Mouse (Mus musculus): ENCODE results near the gene Cga. TPM values are rescaled to one million over a fixed set of nuclear protein-coding genes. Genes with fewer than 3 reads are reported as not detected.

Cga gene
- polyA plus RNA-seq, 1 experiment from 2014 or later, result not detected

DNA sequence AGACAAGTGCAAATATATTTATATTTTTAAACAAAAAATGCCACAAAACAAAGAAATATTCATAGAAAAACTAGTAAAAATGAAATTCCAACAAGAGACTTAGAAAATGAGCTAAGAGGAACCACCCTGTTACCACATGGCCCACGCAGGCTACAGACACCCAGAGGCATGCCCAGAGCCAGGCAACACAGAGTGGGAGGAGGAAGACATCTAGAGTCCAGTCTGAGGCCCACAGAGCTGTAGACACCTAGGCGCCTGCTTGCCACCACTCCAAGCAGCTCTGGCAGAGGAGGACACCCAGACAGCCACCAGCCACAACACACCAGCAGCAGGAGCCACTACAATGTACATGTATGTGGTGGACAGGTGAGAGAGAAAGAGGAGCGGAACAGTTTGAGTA is 34.7 kb upstream of the Cga start:
- H3K9me3 ChIP-seq (ENCODE audit: control insufficient read depth), result no peaks in the 10 kb centered on the region
- H3K27ac ChIP-seq (ENCODE audit: low read depth, low read length), result no peak overlapping the region
- no peak for TF ChIP-seq CTCF (IDR thresholded peaks at IDR 0.05; ENCODE audit: low read depth)
- no peaks in the 10 kb centered on the region for H3K27me3 ChIP-seq (replicated peaks; ENCODE audit: control insufficient read depth, insufficient read depth, low read length)
- no peak overlapping the region for H3K4me2 ChIP-seq (replicated peaks; ENCODE audit: low read depth)
- no peaks in the 10 kb centered on the region; the same call in 1 of the 2 replicates for H3K36me3 ChIP-seq (ENCODE audit: control insufficient read depth, insufficient read depth)
- no peak overlapping the region for H3K9ac ChIP-seq (ENCODE audit: low read depth, low read length)
- H3K4me1 ChIP-seq (replicated peaks; ENCODE audit: control insufficient read depth, insufficient read depth, low read length), result no peaks in the 10 kb centered on the region
- 87% methylated on average over 3 of the region's 3 CpGs for WGBS
- ATAC-seq, result no peak
- no peak overlapping the region for H3K4me3 ChIP-seq (ENCODE audit: low read depth, low read length)

DNA sequence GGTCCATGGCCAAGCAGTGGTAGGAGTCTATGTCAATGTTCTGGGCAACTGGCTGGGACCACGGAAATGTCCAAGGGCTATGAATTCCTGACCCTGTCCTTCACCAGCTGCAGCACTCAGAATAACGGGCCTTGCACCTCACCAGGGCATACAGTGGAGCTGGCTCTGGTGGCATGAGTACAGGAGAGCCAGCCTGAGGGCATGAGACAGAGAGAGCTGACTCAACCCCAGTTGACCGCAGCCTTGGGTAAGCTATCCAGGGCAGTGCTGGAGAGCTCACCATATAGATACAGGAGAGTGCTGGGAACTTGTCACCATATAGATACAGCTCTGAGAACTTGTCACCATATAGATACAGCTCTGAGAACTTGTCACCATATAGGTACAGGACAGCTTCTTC is 34.2 kb upstream of the Cga start:
- Histone ChIP-seq H3K27ac (ENCODE audit: low read depth, low read length) (no peak overlapping the region), H3K4me3 (ENCODE audit: low read depth, low read length) (no peak overlapping the region), H3K27me3 (replicated peaks; ENCODE audit: control insufficient read depth, insufficient read depth, low read length) (no peaks in the 10 kb centered on the region), H3K9ac (ENCODE audit: low read depth, low read length) (no peak overlapping the region), H3K4me2 (replicated peaks; ENCODE audit: low read depth) (no peak overlapping the region), H3K36me3 (ENCODE audit: control insufficient read depth, insufficient read depth) (no peaks in the 10 kb centered on the region; the same call in 1 of the 2 replicates), H3K9me3 (ENCODE audit: control insufficient read depth) (no peaks in the 10 kb centered on the region), H3K4me1 (replicated peaks; ENCODE audit: control insufficient read depth, insufficient read depth, low read length) (no peaks in the 10 kb centered on the region)
- WGBS, result 80% methylated on average over 3 of the region's 3 CpGs
- no peak for TF ChIP-seq CTCF (IDR thresholded peaks at IDR 0.05; ENCODE audit: low read depth)
- no peak for ATAC-seq

DNA sequence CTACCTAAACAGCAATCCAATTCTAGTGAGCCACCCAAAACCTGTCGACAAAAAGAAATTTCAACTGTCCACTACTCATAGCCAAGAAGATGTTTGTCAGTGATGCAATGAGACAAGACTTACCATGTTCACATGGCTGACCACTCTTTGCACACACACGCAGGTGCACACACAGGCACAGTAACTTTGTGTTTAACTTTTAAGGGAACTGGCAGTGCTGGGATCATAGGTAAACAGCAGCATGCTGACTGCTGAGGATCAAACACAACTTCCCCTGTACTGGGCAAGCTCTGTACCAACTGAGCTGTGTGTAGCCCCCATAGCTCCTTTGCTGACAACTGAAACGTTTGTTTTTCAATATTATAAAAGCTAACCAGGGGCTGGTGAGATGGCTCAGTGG is 32.1 kb upstream of the Cga start:
- H3K27me3 ChIP-seq (replicated peaks; ENCODE audit: control insufficient read depth, insufficient read depth, low read length), result no peaks in the 10 kb centered on the region
- H3K36me3 ChIP-seq (ENCODE audit: control insufficient read depth, insufficient read depth), result no peaks in the 10 kb centered on the region
- ATAC-seq, result no peak
- TF ChIP-seq CTCF (IDR thresholded peaks at IDR 0.05; ENCODE audit: low read depth), result no peak
- no peak overlapping the region for H3K4me2 ChIP-seq (replicated peaks; ENCODE audit: low read depth)
- H3K4me1 ChIP-seq (replicated peaks; ENCODE audit: control insufficient read depth, insufficient read depth, low read length), result no peaks in the 10 kb centered on the region
- H3K4me3 ChIP-seq (ENCODE audit: low read depth, low read length), result no peak overlapping the region
- H3K27ac ChIP-seq (ENCODE audit: low read depth, low read length), result no peak overlapping the region
- H3K9me3 ChIP-seq (ENCODE audit: control insufficient read depth), result no peaks in the 10 kb centered on the region
- H3K9ac ChIP-seq (ENCODE audit: low read depth, low read length), result no peak overlapping the region
- 79% methylated on average over 3 of the region's 3 CpGs for WGBS

DNA sequence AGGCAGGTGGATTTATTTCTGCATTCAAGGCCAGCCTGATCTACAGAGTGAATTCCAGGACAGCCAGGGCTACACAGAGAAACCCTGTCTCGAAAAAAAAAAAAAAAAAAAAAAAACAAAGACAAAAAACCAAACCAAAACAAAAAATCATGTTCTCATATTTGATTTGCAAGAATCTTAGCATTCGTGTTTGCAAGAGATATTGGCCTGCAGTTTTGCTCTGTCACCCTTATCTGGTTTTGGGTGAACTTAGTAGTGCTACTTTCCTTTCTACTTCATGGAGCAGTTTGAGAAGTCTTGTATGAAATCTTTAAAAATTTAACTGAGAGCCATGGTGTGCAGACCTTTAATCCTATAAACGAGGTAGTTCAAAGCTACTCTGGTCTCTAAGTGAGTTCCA is 23.8 kb upstream of the Cga start:
- H3K4me3 ChIP-seq (ENCODE audit: low read depth, low read length), result no peak overlapping the region
- H3K27me3 ChIP-seq (replicated peaks; ENCODE audit: control insufficient read depth, insufficient read depth, low read length), result no peaks in the 10 kb centered on the region
- no peaks in the 10 kb centered on the region for H3K36me3 ChIP-seq (ENCODE audit: control insufficient read depth, insufficient read depth)
- H3K9me3 ChIP-seq (ENCODE audit: control insufficient read depth), result no peaks in the 10 kb centered on the region
- H3K4me1 ChIP-seq (replicated peaks; ENCODE audit: control insufficient read depth, insufficient read depth, low read length), result no peaks in the 10 kb centered on the region
- no peak for ATAC-seq
- H3K9ac ChIP-seq (ENCODE audit: low read depth, low read length), result no peak overlapping the region
- no peak overlapping the region for H3K4me2 ChIP-seq (replicated peaks; ENCODE audit: low read depth)
- H3K27ac ChIP-seq (ENCODE audit: low read depth, low read length), result no peak overlapping the region
- TF ChIP-seq CTCF (IDR thresholded peaks at IDR 0.05; ENCODE audit: low read depth), result no peak
- 80% methylated on average over 3 of the region's 3 CpGs for WGBS

DNA sequence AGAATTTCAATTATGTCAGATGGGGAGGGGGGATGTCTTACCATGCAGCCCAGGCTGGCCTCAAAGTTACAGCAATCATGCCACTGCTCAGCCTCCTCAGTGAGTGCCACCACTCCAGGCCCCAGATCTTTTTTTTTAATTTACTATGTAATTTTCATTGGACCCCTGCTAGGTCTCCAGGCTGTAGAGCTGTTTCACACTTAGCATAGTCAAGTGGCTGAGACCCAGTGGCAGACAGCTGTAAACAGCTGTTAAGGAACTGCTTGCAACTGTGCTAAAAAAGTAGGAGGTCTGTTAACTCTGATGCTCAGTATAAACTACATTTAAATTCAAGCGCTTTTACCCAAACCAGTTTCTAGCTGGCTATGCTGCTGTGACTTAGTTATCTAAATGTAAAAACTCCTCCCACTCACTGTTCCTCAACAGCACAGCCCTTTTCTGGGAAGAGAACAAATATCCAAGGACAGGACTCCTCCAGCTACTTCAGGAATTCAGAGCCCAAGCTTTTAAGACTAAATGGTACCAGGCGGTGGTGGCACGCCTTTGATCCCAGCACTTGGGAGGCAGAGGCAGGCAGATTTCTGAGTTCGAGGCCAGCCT is 20.6 kb upstream of the Cga start:
- no peak overlapping the region for H3K27ac ChIP-seq (ENCODE audit: low read depth, low read length)
- ATAC-seq, result no peak
- no peak for TF ChIP-seq CTCF (IDR thresholded peaks at IDR 0.05; ENCODE audit: low read depth)
- no peaks in the 10 kb centered on the region for H3K27me3 ChIP-seq (replicated peaks; ENCODE audit: control insufficient read depth, insufficient read depth, low read length)
- H3K9ac ChIP-seq (ENCODE audit: low read depth, low read length), result no peak overlapping the region
- no peaks in the 10 kb centered on the region for H3K4me1 ChIP-seq (replicated peaks; ENCODE audit: control insufficient read depth, insufficient read depth, low read length)
- no peaks in the 10 kb centered on the region for H3K9me3 ChIP-seq (ENCODE audit: control insufficient read depth)
- WGBS, result 77% methylated on average over 4 of the region's 4 CpGs
- no peak overlapping the region for H3K4me2 ChIP-seq (replicated peaks; ENCODE audit: low read depth)
- no peaks in the 10 kb centered on the region for H3K36me3 ChIP-seq (ENCODE audit: control insufficient read depth, insufficient read depth)
- no peak overlapping the region for H3K4me3 ChIP-seq (ENCODE audit: low read depth, low read length)

DNA sequence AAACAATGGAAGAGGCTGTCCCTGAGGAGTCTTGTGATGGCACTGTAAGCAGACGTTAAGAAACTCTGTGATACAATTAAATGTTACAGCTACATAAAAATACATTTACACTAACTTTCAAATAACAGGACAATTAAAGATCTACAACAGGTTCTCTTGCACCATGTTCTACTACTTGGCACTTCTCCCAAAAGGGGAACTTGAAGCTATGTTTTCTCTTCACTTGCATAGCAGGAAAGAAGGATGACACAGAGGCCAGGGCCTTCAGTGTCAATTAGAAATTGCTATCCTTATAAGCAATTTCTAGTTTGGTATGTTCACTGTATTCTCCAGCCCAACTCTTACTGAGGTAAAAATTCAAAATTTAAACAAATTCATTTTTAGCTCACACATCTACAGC is 19.3 kb upstream of the Cga start:
- Histone ChIP-seq H3K27ac (ENCODE audit: low read depth, low read length) (no peak overlapping the region), H3K36me3 (ENCODE audit: control insufficient read depth, insufficient read depth) (no peaks in the 10 kb centered on the region), H3K9ac (ENCODE audit: low read depth, low read length) (no peak overlapping the region), H3K4me1 (replicated peaks; ENCODE audit: control insufficient read depth, insufficient read depth, low read length) (no peaks in the 10 kb centered on the region), H3K4me2 (replicated peaks; ENCODE audit: low read depth) (no peak overlapping the region), H3K9me3 (ENCODE audit: control insufficient read depth) (no peaks in the 10 kb centered on the region), H3K4me3 (ENCODE audit: low read depth, low read length) (no peak overlapping the region), H3K27me3 (replicated peaks; ENCODE audit: control insufficient read depth, insufficient read depth, low read length) (no peaks in the 10 kb centered on the region)
- no peak for ATAC-seq
- 43% methylated on average over 1 of the region's 1 CpGs for WGBS
- no peak for TF ChIP-seq CTCF (IDR thresholded peaks at IDR 0.05; ENCODE audit: low read depth)

Data from intestine, postnatal 0 days (tissue).